Mouse (Mus musculus) ES-Bruce4 (cell line): ENCODE data around the gene Cox4i1.

Experiments
- CTCF ChIP-seq: IDR thresholded peaks from one replicate; pipeline ENCODE4 v1.8.1; 2011; ENCODE audit warnings: low read depth, low read length
- EP300 ChIP-seq: IDR thresholded peaks from 2 replicates; pipeline ENCODE4 v1.6.1; 2011; ENCODE audit warnings: low read depth, low read length; ENCODE audit not compliant: insufficient read depth
- POLR2A ChIP-seq: IDR thresholded peaks from one replicate; pipeline ENCODE4 v1.8.1; 2011; ENCODE audit warnings: low read length; ENCODE audit not compliant: insufficient read depth

- TF ChIP-seq CTCF (no peak), EP300 (no peak), POLR2A (no peak)
Observed at GRCm38 (mm10) chr8:120622161-120622560, 45.9 kb upstream of the Cox4i1 start.
